Mouse (Mus musculus): ENCODE results near the gene Pomgnt2.

GRCm38 (mm10) chr9:122018079-122018478 is 21.2 kb upstream of the Pomgnt2 start:
- no peak for TF ChIP-seq CTCF (IDR thresholded peaks at IDR 0.05; ENCODE audit: extremely low read depth, insufficient read depth, low read length)
- no peak for TF ChIP-seq POLR2A (IDR thresholded peaks at IDR 0.05; ENCODE audit: extremely low read depth, insufficient read depth, low read length)
